Comparison of ENCODE assay signal across 12 mouse cellular contexts in genomic region chrX:130502680-130503464, GRCm38 (mm10).
DNase-seq lines count a peak whose midpoint lies in the region; ATAC-seq and TF ChIP-seq lines count a peak whose summit lies in the region.
"Had no signal": no experiment of that assay in that cellular context is flagged by ENCODE, and none has a peak within 500 bp of the region (broad histone marks: within the 10 kb centered on the region; RNA-seq: fewer than 3 reads in every experiment).

No protein-coding gene starts in this region.

- no peak overlapping the region for H3K27ac ChIP-seq in cerebellum, adult 2 months (ENCODE audit: insufficient read depth, low read length)
- H3K27ac ChIP-seq in neural tube, embryonic 11.5 days (ENCODE audit: low read depth, low read length) = no peak overlapping the region; the same call in 1 of the 2 replicates

- H3K27me3 ChIP-seq in cerebellum, adult 2 months (ENCODE audit: control insufficient read depth, insufficient read depth, low read length) = no peaks in the 10 kb centered on the region
- H3K27me3 ChIP-seq in neural tube, embryonic 11.5 days (ENCODE audit: control insufficient read depth, insufficient read depth, low read length) = no peaks in the 10 kb centered on the region

- H3K9me3 ChIP-seq in neural tube, embryonic 11.5 days (ENCODE audit: control insufficient read depth, low read length) = no peaks in the 10 kb centered on the region
- H3K9me3 ChIP-seq: G1E had no signal

- H3K9ac ChIP-seq in neural tube, embryonic 11.5 days (ENCODE audit: low read length) = no peak overlapping the region

- no peaks in the 10 kb centered on the region for H3K36me3 ChIP-seq in neural tube, embryonic 11.5 days (ENCODE audit: control insufficient read depth, insufficient read depth, low read length)
- H3K36me3 ChIP-seq: G1E had no signal

- DNase-seq in cerebellum, adult 2 months = peak; percentile 18 to 30
- DNase-seq in embryo, embryonic 11 days = peak; percentile 2
- peak; percentile 16 to 21 for DNase-seq in layer of hippocampus, adult 8-10 months (ENCODE audit: low spot score in 2 of 2)
- DNase-seq in neural tube, embryonic 11.5 days (ENCODE audit: low spot score) = peak; percentile 29
- DNase-seq in adrenal gland, adult (ENCODE audit: inconsistent age in 2 of 2, low spot score in 1 of 2) = no peak
- no peak for DNase-seq in thymus, postnatal 36 days
- no peak for DNase-seq in kidney, postnatal 25 days
- DNase-seq: adrenal gland, postnatal 14 days; gastrocnemius, postnatal 25 days; kidney, postnatal 10 days; thymus, postnatal 25 days had no signal

- TF ChIP-seq POLR2A in cerebellum, adult 2 months (IDR thresholded peaks at IDR 0.05; ENCODE audit: borderline replicate concordance, insufficient read depth, low read length) = no peak

- 26% methylated on average over 12 of the region's 12 CpGs for WGBS in cerebellum, adult 2 months
- WGBS in neural tube, embryonic 11.5 days = 35% methylated on average over 12 of the region's 12 CpGs

- ATAC-seq in neural tube, embryonic 11.5 days (ENCODE audit: insufficient read depth, low FRiP score, low TSS enrichment) = peak; percentile 77

- peak overlapping the region; percentile 32 for H3K4me2 ChIP-seq in neural tube, embryonic 11.5 days (ENCODE audit: low read depth)

- H3K4me1 ChIP-seq in cerebellum, adult 2 months (ENCODE audit: control insufficient read depth, insufficient read depth, low read length) = no peaks in the 10 kb centered on the region
- H3K4me1 ChIP-seq in neural tube, embryonic 11.5 days (ENCODE audit: control insufficient read depth, insufficient read depth, low read length) = no peaks in the 10 kb centered on the region

- TF ChIP-seq CTCF in cerebellum, adult 2 months (IDR thresholded peaks at IDR 0.05; ENCODE audit: borderline replicate concordance, insufficient read depth, low read depth, low read length) = no peak

- H3K4me3 ChIP-seq in cerebellum, adult 2 months (replicated peaks; ENCODE audit: insufficient read depth, low read depth, low read length) = peak overlapping the region; percentile 17
- no peak overlapping the region for H3K4me3 ChIP-seq in neural tube, embryonic 11.5 days (ENCODE audit: low read depth, low read length)

Comparison
In these comparisons a context has a peak if more than half of its experiments do, and no peak if none do; other contexts are left out.
1. DNase-seq: peak in cerebellum, adult 2 months (2 of 2), embryo, embryonic 11 days (single experiment), layer of hippocampus, adult 8-10 months (2 of 2) and neural tube, embryonic 11.5 days (single experiment); none in adrenal gland, adult (0 of 2), thymus, postnatal 36 days (0 of 2) and kidney, postnatal 25 days (0 of 2).